Mouse (Mus musculus): ENCODE data around the gene Gm13420. TPM values are rescaled to one million over a fixed set of nuclear protein-coding genes. Genes with fewer than 3 reads are reported as not detected.

The Gm13420 gene
- total and polyA plus RNA-seq, 3 experiments: not detected

DNA sequence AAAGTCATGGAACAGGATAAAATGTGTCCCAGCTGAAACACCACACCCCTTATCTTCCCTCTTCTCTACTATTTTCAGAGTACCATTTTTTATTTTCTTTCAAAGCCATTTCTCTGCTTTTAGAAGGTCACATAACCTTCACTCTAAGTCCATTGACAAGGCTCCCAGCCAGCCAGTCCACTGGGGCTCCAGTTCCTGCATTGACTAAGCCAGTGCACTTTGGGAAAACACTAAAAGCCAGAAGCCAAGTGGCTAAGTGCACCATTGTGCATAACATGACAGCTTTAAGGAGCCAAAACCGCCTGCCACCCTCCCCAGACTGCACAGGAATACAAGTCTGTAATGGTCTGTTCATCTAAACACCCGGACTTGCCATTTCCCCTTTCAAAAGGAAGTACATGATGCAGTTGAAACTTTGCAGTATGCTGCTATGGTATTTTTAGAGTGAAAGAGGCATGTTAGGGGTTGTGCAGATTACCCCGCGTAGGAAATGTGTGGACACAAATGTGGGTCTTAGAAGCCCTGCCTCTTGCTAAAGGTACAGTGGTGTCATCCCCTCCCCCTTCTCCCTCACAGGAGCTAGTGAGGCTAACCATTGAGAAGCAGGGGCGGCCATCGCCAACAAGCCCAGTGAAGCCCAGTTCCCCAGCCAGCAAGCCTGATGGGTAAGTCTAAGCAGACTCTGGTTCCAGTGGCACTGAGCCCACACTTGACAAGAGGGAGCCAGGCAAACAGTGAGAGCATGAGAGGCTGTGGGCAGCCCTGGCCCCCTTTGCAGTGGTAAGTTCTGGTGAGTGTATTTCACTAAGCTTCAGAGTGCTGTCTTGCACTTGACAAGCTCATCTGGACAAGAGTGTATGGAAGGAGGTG, 52.8 kb downstream of the Gm13420 start (continued):
- no peak for TF ChIP-seq ZC3H11A (IDR thresholded peaks at IDR 0.05; ENCODE audit: low read depth, low read length)
- TF ChIP-seq JUN (IDR thresholded peaks at IDR 0.05; ENCODE audit: insufficient read depth, low read depth, low read length): no peak
- TF ChIP-seq EP300 (IDR thresholded peaks at IDR 0.05; ENCODE audit: low read length): peak; percentile 52
- TF ChIP-seq ZMIZ1 (IDR thresholded peaks at IDR 0.05; ENCODE audit: low read depth, low read length): no peak
- TF ChIP-seq MAZ (IDR thresholded peaks at IDR 0.05; ENCODE audit: low read depth, low read length): peak; percentile 75
- peak; percentile 82; the same call in 1 of the 2 replicates for TF ChIP-seq MYC (IDR thresholded peaks at IDR 0.05; ENCODE audit: low read depth, low read length)
- TF ChIP-seq ZNF384 (IDR thresholded peaks at IDR 0.05; ENCODE audit: low read depth, low read length): peak; percentile 78
- no peak for TF ChIP-seq USF1 (IDR thresholded peaks at IDR 0.05; ENCODE audit: low read depth, low read length)

DNA sequence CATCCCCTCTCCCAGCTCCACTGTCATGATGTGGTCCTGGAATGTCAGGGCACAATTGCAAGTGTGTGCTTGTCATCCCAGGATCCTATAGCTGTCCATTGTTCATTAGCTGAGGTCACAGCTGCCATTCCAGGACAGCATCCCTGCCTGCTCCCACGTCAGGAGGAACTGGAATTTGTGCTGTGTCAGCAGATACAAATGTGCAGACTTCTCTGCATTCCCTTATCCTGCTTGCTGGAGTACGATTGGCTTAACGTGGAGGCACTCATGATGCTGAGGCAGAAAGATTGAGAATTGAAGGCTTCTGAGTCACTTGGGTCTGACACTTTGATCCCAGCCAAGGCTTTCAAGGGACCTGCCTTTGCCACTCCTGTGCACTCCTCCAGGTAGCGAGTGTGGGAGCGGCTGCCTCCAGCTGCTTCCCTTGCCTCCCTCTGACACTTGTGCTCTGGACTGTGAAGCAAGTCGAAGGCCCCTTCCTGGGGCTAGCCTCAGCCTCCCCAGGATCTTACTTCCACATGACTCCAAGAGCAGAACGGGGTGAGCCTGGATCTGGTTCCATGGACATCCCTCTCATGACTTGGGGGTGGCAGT, 55.2 kb downstream of the Gm13420 start:
- H3K4me1 ChIP-seq (ENCODE audit: control insufficient read depth in 1 of 2, insufficient read depth in 2 of 2): peaks cover 49 to 100% of the 10 kb centered on the region in 2 experiments
- no peak overlapping the region for H3K9ac ChIP-seq (ENCODE audit: insufficient read depth, low read depth)
- DNase-seq (ENCODE audit: extremely low read depth): no peak
- peaks cover 3% of the 10 kb centered on the region for H3K9me3 ChIP-seq (replicated peaks; ENCODE audit: low read length)
- peaks cover 42% of the 10 kb centered on the region for H3K79me2 ChIP-seq (replicated peaks; ENCODE audit: control insufficient read depth, extremely low read depth, insufficient read depth, poor library complexity, severe bottlenecking)
- peak; percentile 92 for TF ChIP-seq MAFK (IDR thresholded peaks at IDR 0.05; ENCODE audit: insufficient replicate concordance, low read length)
- no peak for TF ChIP-seq ZNF384 (IDR thresholded peaks at IDR 0.05; ENCODE audit: low read depth, low read length)
- no peak for TF ChIP-seq ETS1 (conservative IDR thresholded peaks at IDR 0.05; ENCODE audit: low read depth, low read length)
- TF ChIP-seq SIN3A (IDR thresholded peaks at IDR 0.05; ENCODE audit: low read length): no peak
- TF ChIP-seq NELFE (IDR thresholded peaks at IDR 0.05; ENCODE audit: low read depth, low read length): no peak
- dilution Hi-C loops (cut with MboI; ENCODE audit: extremely low pct_ligation_motif_present, extremely low pct_unique_long_range_greater_than_20kb, low sequenced_read_pairs): no loop called here
- H3K4me3 ChIP-seq (replicated peaks in 1 of 3; ENCODE audit: low read depth in 2 of 3, low read length in 2 of 3, poor library complexity in 1 of 3): no peak overlapping the region
- in situ Hi-C loops (cut with MboI; ENCODE audit: low pct_ligation_motif_present, low pct_unique_long_range_greater_than_20kb, low sequenced_read_pairs): no loop called here
- H3K27ac ChIP-seq (ENCODE audit: insufficient read depth, low read depth): peak overlapping the region; percentile 7
- H3K4me2 ChIP-seq (ENCODE audit: insufficient read depth, low read depth, poor library complexity, severe bottlenecking): no peak overlapping the region
- H3K36me3 ChIP-seq (replicated peaks in 1 of 2; ENCODE audit: control insufficient read depth in 1 of 2, insufficient read depth in 1 of 2, low read length in 1 of 2): peaks cover 71 to 88% of the 10 kb centered on the region in 2 experiments
- H3K27me3 ChIP-seq (replicated peaks): no peaks in the 10 kb centered on the region

Other genes starting within 250 kb of the Gm13420 start
- 149 and 185 TPM in 2 replicates for gene Rapgef1, start 132.0 kb downstream of the Gm13420 start, total RNA-seq (2012; rRNA removed)
- gene Rapgef1, start 132.0 kb downstream of the Gm13420 start, total RNA-seq (2014; rRNA removed): 84.0 and 86.5 TPM in 2 replicates
- 143 and 170 TPM in 2 replicates for gene Rapgef1, start 132.0 kb downstream of the Gm13420 start, polyA plus RNA-seq (2012; ENCODE audit: insufficient read length, low read depth)
- gene Gm13547, start 7.6 kb upstream of the Gm13420 start, total RNA-seq (2012; rRNA removed): not detected in 2 replicates
- not detected in 2 replicates for gene Gm13547, start 7.6 kb upstream of the Gm13420 start, total RNA-seq (2014; rRNA removed)
- 0.60 TPM in 1 of 2 replicates, not detected in the other for gene Gm13547, start 7.6 kb upstream of the Gm13420 start, polyA plus RNA-seq (2012; ENCODE audit: insufficient read length, low read depth)
- gene Coq4, start 35.8 kb upstream of the Gm13420 start, total RNA-seq (2012; rRNA removed): 25.2 and 29.3 TPM in 2 replicates
- gene Coq4, start 35.8 kb upstream of the Gm13420 start, total RNA-seq (2014; rRNA removed): 21.5 and 40.9 TPM in 2 replicates
- gene Coq4, start 35.8 kb upstream of the Gm13420 start, polyA plus RNA-seq (2012; ENCODE audit: insufficient read length, low read depth): 19.1 and 21.3 TPM in 2 replicates
- 32.6 and 40.4 TPM in 2 replicates for gene Trub2, start 36.8 kb upstream of the Gm13420 start, total RNA-seq (2012; rRNA removed)
- 39.0 and 41.5 TPM in 2 replicates for gene Trub2, start 36.8 kb upstream of the Gm13420 start, total RNA-seq (2014; rRNA removed)
- 41.4 and 58.4 TPM in 2 replicates for gene Trub2, start 36.8 kb upstream of the Gm13420 start, polyA plus RNA-seq (2012; ENCODE audit: insufficient read length, low read depth)
- 8.9 and 11.3 TPM in 2 replicates for gene Slc27a4, start 50.9 kb upstream of the Gm13420 start, total RNA-seq (2012; rRNA removed)
- 3.6 and 4.8 TPM in 2 replicates for gene Slc27a4, start 50.9 kb upstream of the Gm13420 start, total RNA-seq (2014; rRNA removed)
- 4.7 and 4.9 TPM in 2 replicates for gene Slc27a4, start 50.9 kb upstream of the Gm13420 start, polyA plus RNA-seq (2012; ENCODE audit: insufficient read length, low read depth)
- gene Urm1, start 68.4 kb upstream of the Gm13420 start, total RNA-seq (2012; rRNA removed): 31.9 and 33.8 TPM in 2 replicates
- gene Urm1, start 68.4 kb upstream of the Gm13420 start, total RNA-seq (2014; rRNA removed): 29.2 and 30.6 TPM in 2 replicates
- gene Urm1, start 68.4 kb upstream of the Gm13420 start, polyA plus RNA-seq (2012; ENCODE audit: insufficient read length, low read depth): 25.6 and 37.1 TPM in 2 replicates
- 6.1 and 6.3 TPM in 2 replicates for gene Cercam, start 117.5 kb upstream of the Gm13420 start, total RNA-seq (2012; rRNA removed)
- gene Cercam, start 117.5 kb upstream of the Gm13420 start, total RNA-seq (2014; rRNA removed): 2.5 and 3.0 TPM in 2 replicates
- 3.5 and 3.7 TPM in 2 replicates for gene Cercam, start 117.5 kb upstream of the Gm13420 start, polyA plus RNA-seq (2012; ENCODE audit: insufficient read length, low read depth)
- gene Odf2, start 137.5 kb upstream of the Gm13420 start, total RNA-seq (2012; rRNA removed): 43.7 and 48.6 TPM in 2 replicates
- 35.4 and 44.4 TPM in 2 replicates for gene Odf2, start 137.5 kb upstream of the Gm13420 start, total RNA-seq (2014; rRNA removed)
- 54.6 and 59.5 TPM in 2 replicates for gene Odf2, start 137.5 kb upstream of the Gm13420 start, polyA plus RNA-seq (2012; ENCODE audit: insufficient read length, low read depth)
- gene Gle1, start 183.7 kb upstream of the Gm13420 start, total RNA-seq (2012; rRNA removed): 38.0 and 39.7 TPM in 2 replicates
- 32.0 and 36.5 TPM in 2 replicates for gene Gle1, start 183.7 kb upstream of the Gm13420 start, total RNA-seq (2014; rRNA removed)
- 54.1 and 60.1 TPM in 2 replicates for gene Gle1, start 183.7 kb upstream of the Gm13420 start, polyA plus RNA-seq (2012; ENCODE audit: insufficient read length, low read depth)
- gene Sptan1, start 213.9 kb upstream of the Gm13420 start, total RNA-seq (2012; rRNA removed): 113 TPM in 2 replicates
- gene Sptan1, start 213.9 kb upstream of the Gm13420 start, total RNA-seq (2014; rRNA removed): 73.8 and 86.4 TPM in 2 replicates
- 88.0 and 91.6 TPM in 2 replicates for gene Sptan1, start 213.9 kb upstream of the Gm13420 start, polyA plus RNA-seq (2012; ENCODE audit: insufficient read length, low read depth)